Mouse (Mus musculus): ENCODE measurements around the gene Efemp2. TPM values are rescaled to one million over a fixed set of nuclear protein-coding genes. Genes with fewer than 3 reads are reported as not detected.

Gene Efemp2
- polyA plus RNA-seq, 1 experiment from 2014 or later: 46.9 TPM

DNA sequence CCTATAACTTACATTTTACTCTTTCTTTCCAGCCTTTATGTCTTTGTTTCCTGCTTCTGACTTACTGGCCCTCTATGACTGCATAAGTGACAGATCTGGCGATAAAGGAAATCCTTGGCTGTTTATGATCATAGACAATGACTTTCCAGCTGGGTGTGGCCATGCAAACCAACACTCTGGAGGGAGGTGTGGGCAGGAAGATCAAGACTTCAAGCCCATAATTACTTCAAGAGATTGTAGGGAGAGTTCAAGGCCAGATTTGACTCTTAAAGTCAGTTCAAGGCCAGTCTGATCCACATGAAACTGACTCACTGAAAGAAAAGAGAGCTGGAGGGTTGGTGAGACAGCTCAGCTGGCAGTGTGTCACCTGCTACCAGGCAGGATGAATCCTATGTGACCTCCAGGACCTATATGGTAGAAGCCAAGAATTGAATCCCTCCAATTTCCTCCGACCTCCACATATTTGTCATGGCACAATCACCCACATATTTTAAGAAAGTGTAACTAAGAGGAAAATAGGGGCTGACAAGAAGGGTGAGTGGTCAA, 26.6 kb downstream of the Efemp2 start:
- no peak overlapping the region for H3K4me3 ChIP-seq
- H3K36me3 ChIP-seq (replicated peaks): peaks cover 36% of the 10 kb centered on the region
- H3K9me3 ChIP-seq: no peaks in the 10 kb centered on the region
- no peak overlapping the region for H3K27ac ChIP-seq
- WGBS: 84% methylated on average over 2 of the region's 2 CpGs
- DNase-seq (ENCODE audit: extremely low spot score, low spot score): no peak
- no peaks in the 10 kb centered on the region for H3K27me3 ChIP-seq (ENCODE audit: poor library complexity, severe bottlenecking)
- 0 out of 2 replicates have a peak, but pooled peaks cover 3% of the 10 kb centered on the region for H3K4me1 ChIP-seq

DNA sequence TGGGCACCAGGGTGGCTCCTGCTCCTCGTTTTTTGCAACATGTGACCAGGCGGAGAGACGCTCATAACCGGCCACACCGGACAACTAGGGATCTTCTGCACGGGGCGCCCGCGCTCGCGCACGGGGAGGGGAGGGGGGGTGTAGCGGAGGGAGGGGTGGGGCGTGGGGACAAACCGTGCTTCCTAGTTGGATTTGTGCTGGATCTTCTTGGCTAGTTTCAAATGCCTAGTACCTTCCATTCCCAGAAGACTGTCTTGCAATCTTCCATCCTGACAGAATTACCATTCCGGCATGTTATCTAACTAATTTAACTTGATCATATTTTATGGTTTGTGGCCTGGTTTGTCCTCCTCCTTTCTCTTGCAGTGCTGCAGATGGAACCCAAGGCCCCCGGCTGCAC, 29.9 kb downstream of the Efemp2 start, which contains the start of gene 1700020D05Rik:
Gene 1700020D05Rik, minus strand, starts transcription at position 101 of the 400 bp plus-strand sequence.
- WGBS: 58% methylated on average over 17 of the region's 17 CpGs
- no peak for DNase-seq (ENCODE audit: extremely low spot score, low spot score)
- Histone ChIP-seq H3K27ac (no peak within 1 kb of the TSS), H3K4me1 (no peaks in the 10 kb centered on the region), H3K36me3 (replicated peaks) (peaks cover 4% of the 10 kb centered on the region; the same call in 1 of the 2 replicates), H3K4me3 (no peak within 1 kb of the TSS), H3K9me3 (peaks cover 8% of the 10 kb centered on the region; the same call in 1 of the 2 replicates), H3K27me3 (ENCODE audit: poor library complexity, severe bottlenecking) (no peaks in the 10 kb centered on the region)

DNA sequence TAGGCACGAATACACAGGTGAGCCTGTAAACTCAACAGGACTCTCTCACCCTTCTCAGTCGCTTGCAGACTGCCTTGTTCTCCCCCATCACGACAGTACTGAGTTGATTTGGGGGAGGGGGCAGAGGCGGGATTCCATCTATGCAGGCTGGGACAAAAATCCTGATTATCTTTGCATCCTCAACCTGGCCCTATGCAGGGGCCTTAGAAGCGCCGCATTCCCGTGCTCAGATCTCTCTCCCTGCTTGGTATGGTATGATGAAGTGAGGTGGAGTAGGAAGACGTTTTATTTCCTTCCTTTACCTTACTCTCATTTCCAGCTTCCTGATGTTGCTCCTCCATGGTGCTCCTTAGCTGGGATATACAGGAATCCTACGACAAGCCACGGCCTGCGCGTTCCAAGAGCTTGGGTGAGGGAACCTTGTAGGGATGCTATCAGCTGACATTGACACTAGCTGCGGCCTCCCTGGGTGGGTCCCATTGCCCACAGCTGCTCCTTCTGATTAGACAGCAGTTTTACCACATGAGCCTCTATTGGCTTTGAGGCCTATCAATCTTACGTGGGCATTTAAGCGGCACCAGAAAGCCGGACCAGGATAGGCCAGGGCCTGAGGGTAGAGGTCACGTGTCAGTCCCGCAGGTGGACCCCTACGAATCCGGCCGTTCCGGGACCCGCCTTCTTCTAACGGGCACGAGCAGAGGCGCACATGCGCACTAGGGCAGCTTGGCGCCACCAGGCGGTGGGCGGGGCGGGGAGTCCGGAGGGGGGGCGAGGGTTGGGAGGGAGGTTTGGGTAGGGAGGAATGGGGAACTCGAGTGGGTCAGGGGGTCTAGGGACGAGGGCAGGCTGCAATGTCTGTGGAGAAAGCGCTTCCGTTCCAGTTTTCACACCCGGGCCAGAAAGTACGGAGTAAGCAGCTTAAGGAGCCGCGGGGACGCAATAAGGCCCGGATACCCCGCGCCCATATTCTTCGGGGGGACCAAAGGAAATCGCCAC, 36.6 kb downstream of the Efemp2 start, which contains the start of gene Snx32:
Gene Snx32, minus strand, starts transcription at position 508 of the 996 bp plus-strand sequence.
- peaks cover 21% of the 10 kb centered on the region for H3K4me1 ChIP-seq
- H3K27me3 ChIP-seq (ENCODE audit: poor library complexity, severe bottlenecking): peaks cover 8% of the 10 kb centered on the region; the same call in 1 of the 2 replicates
- no peaks in the 10 kb centered on the region for H3K36me3 ChIP-seq (replicated peaks)
- peak within 1 kb of the TSS; percentile 84 for H3K27ac ChIP-seq
- 2% methylated on average over 47 of the region's 47 CpGs for WGBS
- H3K4me3 ChIP-seq: peak within 1 kb of the TSS; percentile 57
- peaks cover 14% of the 10 kb centered on the region for H3K9me3 ChIP-seq
- DNase-seq (ENCODE audit: extremely low spot score, low spot score): peak; percentile 93

DNA sequence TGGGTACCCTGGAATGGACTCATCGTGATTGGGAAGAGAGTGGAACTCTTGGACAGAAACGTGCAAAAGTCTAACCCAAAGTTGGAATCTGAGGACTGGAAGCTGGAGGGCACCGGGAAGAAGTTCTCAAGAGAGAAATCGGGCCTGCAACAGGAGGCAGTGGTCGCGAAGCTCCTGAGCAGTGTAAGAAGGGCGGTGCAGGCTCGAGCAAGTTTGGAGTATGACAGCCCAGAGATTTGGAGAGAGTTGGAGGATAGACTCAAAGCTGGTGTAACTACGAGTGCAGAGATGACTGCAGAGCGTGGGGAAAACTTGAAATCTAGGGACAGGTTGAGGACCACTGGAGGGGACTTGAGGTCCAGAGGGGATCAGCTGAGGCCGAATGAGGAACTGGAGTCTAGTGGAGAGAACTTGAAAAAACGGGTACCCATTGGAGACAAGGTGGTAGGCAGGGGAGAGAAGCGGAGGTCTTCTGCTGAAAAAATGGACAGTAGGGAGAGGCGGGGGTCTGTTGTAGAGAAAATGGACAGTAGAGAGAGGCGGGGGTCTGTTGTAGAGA, 37.4 kb downstream of the Efemp2 start:
- WGBS: 58% methylated on average over 15 of the region's 15 CpGs
- Histone ChIP-seq H3K27me3 (ENCODE audit: poor library complexity, severe bottlenecking) (peaks cover 8% of the 10 kb centered on the region; the same call in 1 of the 2 replicates), H3K4me1 (peaks cover 21% of the 10 kb centered on the region), H3K4me3 (peak overlapping the region; percentile 57), H3K36me3 (replicated peaks) (no peaks in the 10 kb centered on the region), H3K9me3 (peaks cover 14% of the 10 kb centered on the region), H3K27ac (peak overlapping the region; percentile 84)
- no peak for DNase-seq (ENCODE audit: extremely low spot score, low spot score)

DNA sequence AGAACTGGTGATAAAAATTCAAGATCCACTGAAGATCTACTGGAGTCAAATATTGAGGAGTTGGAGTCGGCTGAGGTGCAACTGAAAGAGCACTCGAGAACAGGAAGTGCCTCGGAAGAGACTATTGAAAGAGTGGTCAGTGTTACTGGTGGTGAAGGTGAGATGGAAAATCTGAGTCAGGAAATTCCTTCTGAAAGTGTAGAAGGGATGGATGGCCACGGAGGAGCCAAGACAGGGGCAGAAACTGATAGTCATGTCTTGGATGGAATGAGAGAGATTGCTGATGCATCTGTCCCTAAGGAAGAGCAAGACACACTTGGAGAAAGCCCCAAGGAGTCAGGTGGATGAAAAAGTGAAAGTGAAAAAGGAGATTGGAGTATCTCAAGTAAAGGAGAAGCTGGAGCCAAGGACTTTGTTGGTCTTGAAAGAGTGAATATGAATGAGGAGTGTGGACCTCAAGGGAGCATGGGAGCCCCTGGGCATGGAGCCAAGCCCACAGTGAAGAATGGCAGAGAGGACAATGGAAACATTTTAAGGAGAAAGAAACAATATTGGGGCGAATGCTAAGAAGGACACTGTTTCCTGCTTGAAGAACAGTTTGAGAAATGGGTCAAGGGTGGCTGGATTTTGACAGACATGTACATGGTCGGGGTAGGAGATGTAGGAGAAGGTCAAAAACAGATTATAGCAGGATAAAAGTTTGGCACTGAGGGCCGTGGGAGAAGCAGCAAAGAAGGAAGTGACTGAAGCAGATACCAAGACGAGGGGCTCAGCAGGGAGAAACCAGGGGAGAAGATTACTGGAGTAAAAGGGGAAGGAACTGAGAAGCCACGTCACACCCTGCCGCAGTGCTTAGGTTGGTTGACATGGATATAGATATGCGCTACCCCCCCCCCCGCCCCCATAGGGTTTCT, 38.6 kb downstream of the Efemp2 start:
- no peak overlapping the region for H3K27ac ChIP-seq
- no peak for DNase-seq (ENCODE audit: extremely low spot score, low spot score)
- H3K4me1 ChIP-seq: peaks cover 21% of the 10 kb centered on the region
- no peaks in the 10 kb centered on the region for H3K36me3 ChIP-seq (replicated peaks)
- H3K27me3 ChIP-seq (ENCODE audit: poor library complexity, severe bottlenecking): peaks cover 8% of the 10 kb centered on the region; the same call in 1 of the 2 replicates
- H3K9me3 ChIP-seq: peaks cover 14% of the 10 kb centered on the region
- H3K4me3 ChIP-seq: no peak overlapping the region
- WGBS: 85% methylated on average over 12 of the region's 12 CpGs

DNA sequence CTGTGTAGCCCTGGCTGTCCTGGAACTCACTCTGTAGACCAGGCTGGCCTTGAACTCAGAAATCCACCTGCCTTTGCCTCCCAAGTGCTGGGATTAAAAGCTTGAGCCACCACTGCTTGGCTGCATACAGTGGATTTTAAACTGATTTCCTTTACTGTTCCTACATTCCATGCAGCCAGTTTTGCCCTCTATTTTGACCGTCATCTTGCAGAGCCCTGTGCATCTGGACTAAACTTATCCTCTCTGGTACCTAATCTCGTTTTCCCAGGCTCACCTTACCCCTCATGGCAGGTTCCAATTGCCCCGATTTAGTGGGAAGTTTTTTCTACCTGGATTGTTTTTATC, 39.2 kb downstream of the Efemp2 start:
- H3K9me3 ChIP-seq: peaks cover 14% of the 10 kb centered on the region
- 87% methylated on average over 3 of the region's 3 CpGs for WGBS
- H3K27ac ChIP-seq: no peak overlapping the region
- peaks cover 8% of the 10 kb centered on the region; the same call in 1 of the 2 replicates for H3K27me3 ChIP-seq (ENCODE audit: poor library complexity, severe bottlenecking)
- H3K4me3 ChIP-seq: no peak overlapping the region
- peaks cover 21% of the 10 kb centered on the region for H3K4me1 ChIP-seq
- DNase-seq (ENCODE audit: extremely low spot score, low spot score): no peak
- no peaks in the 10 kb centered on the region for H3K36me3 ChIP-seq (replicated peaks)

DNA sequence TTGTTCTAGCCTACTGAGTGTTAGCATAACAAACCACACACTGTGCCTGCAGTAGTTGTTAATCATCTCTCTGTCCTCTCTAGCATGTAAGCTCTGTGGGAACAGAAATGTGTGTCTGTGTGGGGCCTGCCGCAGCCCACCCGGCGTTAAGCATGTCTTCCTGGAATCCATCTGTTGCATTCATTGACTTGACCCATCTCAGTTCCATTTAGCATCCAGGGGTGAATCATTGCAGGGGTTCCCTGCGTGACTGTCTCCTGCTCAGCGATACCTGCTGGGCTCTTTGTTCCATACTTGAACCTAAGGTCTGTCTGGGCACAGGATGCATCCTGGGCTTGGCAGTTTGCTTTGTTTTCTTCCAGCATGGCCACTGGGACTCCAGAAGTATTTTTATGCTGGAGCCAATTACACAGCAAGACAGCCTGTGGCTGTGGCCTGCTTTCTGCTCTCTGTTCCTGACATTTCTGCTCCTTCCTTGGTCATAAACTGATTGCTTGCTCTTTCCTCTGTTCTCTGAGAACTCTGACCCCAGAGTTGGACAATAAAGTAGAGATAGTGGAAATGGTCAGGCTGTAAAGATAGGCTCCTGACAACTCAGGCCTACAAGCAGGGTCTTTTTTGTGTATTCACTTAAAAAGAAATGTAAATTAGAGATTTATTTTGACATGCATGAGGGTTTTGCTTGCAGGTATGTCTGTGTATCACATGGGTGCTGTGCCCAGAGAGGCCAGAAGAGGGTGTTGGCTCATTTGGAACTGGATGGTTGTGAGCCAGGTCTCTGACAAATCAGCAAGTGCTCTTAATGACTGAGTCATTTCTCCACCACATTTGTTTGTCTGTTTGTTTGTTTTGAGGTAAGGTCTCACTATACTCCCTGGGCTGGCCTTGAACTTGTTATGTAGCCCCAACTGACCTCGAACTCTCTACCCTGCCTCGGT, 42.4 kb downstream of the Efemp2 start:
- 81% methylated on average over 7 of the region's 7 CpGs for WGBS
- peaks cover 8% of the 10 kb centered on the region; the same call in 1 of the 2 replicates for H3K27me3 ChIP-seq (ENCODE audit: poor library complexity, severe bottlenecking)
- H3K4me1 ChIP-seq: peaks cover 4% of the 10 kb centered on the region
- H3K36me3 ChIP-seq (replicated peaks): no peaks in the 10 kb centered on the region
- H3K4me3 ChIP-seq: no peak overlapping the region
- no peak for DNase-seq (ENCODE audit: extremely low spot score, low spot score)
- H3K27ac ChIP-seq: no peak overlapping the region
- no peaks in the 10 kb centered on the region; the same call in none of the 2 replicates for H3K9me3 ChIP-seq

DNA sequence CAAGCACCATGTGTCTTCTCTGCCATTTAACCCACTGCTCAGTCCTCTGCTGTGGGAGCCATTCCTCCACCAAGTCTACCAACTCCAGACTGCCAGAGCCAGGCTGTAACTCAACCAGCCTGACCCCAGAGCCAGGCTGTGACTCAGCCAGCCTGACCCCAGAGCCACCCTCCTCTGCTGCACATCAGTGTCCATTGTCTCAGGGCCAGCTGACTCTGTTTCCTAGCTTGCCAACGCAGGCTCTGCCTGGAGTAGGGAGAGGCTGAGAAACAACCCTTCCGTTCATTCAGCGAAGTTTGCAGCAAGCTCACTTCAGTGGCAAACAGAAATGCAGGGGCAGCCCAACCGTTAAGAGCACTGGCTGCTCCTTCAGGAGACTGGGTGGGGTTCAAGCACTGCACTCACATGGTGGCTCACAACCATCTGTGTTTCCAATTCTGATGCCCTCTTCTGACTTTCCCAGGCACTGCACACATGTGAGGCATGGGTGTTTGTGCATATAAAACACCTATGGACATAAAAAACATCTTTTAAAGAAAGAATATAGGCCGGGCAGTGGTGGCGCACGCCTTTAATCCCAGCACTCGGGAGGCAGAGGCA, 43.3 kb downstream of the Efemp2 start:
- Histone ChIP-seq H3K36me3 (replicated peaks) (no peaks in the 10 kb centered on the region), H3K27ac (no peak overlapping the region), H3K9me3 (no peaks in the 10 kb centered on the region; the same call in none of the 2 replicates), H3K4me1 (no peaks in the 10 kb centered on the region), H3K27me3 (ENCODE audit: poor library complexity, severe bottlenecking) (no peaks in the 10 kb centered on the region), H3K4me3 (no peak overlapping the region)
- no peak for DNase-seq (ENCODE audit: extremely low spot score, low spot score)
- 82% methylated on average over 8 of the region's 8 CpGs for WGBS

DNA sequence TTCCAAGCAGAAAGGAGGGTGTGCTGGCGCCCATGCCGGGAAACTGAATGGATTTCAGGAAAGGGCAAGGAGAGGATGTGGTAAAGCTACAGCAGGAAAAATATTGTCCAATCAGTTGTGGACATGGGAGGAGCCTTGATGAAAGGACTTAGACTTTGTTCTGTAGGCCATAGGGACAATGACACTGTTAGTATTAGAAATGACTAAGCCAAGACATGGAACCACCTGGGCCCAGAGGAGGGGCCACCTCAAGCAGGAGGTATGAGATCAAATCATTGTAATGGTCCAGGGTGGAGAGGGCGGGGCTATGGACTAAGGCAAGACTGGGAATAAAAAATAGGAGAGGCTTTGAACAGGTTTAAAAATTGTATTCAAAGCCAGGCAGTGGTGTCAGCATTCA, 45.0 kb downstream of the Efemp2 start:
- DNase-seq (ENCODE audit: extremely low spot score, low spot score): no peak
- no peak overlapping the region for H3K4me3 ChIP-seq
- no peaks in the 10 kb centered on the region for H3K4me1 ChIP-seq
- H3K27ac ChIP-seq: no peak overlapping the region
- 88% methylated on average over 3 of the region's 3 CpGs for WGBS
- no peaks in the 10 kb centered on the region for H3K9me3 ChIP-seq
- no peaks in the 10 kb centered on the region for H3K27me3 ChIP-seq (ENCODE audit: poor library complexity, severe bottlenecking)
- H3K36me3 ChIP-seq (replicated peaks): no peaks in the 10 kb centered on the region

DNA sequence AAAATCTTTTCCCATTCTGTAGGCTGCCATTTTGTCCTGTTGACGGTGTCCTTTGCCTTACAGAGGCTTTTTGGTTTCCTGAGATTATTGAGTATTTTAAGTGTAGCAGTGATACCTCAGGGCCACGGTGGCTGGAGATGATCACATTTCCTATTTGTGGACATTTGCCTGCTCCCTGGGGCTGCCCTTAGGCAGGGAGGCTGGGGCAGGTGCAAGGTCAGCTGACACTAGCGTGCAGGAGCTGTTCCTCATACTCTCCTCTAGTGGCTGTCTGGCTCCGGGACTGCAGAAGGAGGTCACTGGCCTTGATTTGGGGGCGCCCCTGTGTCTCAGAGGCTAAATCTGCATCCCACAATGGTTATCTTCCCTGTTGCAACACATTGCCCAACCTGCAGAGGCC, 51.5 kb downstream of the Efemp2 start:
- Histone ChIP-seq H3K4me3 (no peak overlapping the region), H3K27ac (no peak overlapping the region), H3K9me3 (no peaks in the 10 kb centered on the region), H3K4me1 (peaks cover 17% of the 10 kb centered on the region), H3K27me3 (ENCODE audit: poor library complexity, severe bottlenecking) (peaks cover 13% of the 10 kb centered on the region), H3K36me3 (replicated peaks) (no peaks in the 10 kb centered on the region)
- no peak for DNase-seq (ENCODE audit: extremely low spot score, low spot score)
- WGBS: 76% methylated on average over 5 of the region's 5 CpGs

All from forebrain, embryonic 10.5 days (tissue).